Mouse (Mus musculus) subcutaneous adipose tissue, adult 2 months (tissue): ENCODE data around the gene Entpd2. TPM values are rescaled to one million over a fixed set of nuclear protein-coding genes. Genes with fewer than 3 reads are reported as not detected.

Experiments used
- polyA plus RNA-seq: library from polyadenylated mRNA; depleted of rRNA; stranded (reverse); fragments of >200 nt; gene quantifications from 2 replicates; pipeline ENCODE4 v1.2.3, GENCODE M21; 2012; ENCODE audit warnings: low replicate concordance; rRNA removed

Entpd2 gene
- polyA plus RNA-seq: 78.1 and 108 TPM in 2 replicates

GRCm38 (mm10) chr2:25395721-25396596 lies at the start of gene Entpd2:
TSS of gene Entpd2 (plus strand) at chr2:25395874.

GRCm38 (mm10) chr2:25356208-25357079 lies 39.2 kb upstream of the Entpd2 start, which contains the start of gene Dpp7:
TSS of gene Dpp7 (minus strand) at chr2:25356359.

GRCm38 (mm10) chr2:25365091-25365761 lies 30.4 kb upstream of the Entpd2 start, which contains the start of gene Uap1l1:
TSS of gene Uap1l1 (minus strand) at chr2:25365682.

GRCm38 (mm10) chr2:25371764-25372643 lies 23.7 kb upstream of the Entpd2 start, which contains the start of gene Sapcd2:
TSS of gene Sapcd2 (plus strand) at chr2:25372321.

GRCm38 (mm10) chr2:25399051-25399450 lies 3.4 kb downstream of the Entpd2 start, which contains the start of gene Npdc1:
TSS of gene Npdc1 (plus strand) at chr2:25399351.

GRCm38 (mm10) chr2:25422587-25423410 lies 27.1 kb downstream of the Entpd2 start, which contains the start of gene Fut7:
TSS of gene Fut7 (plus strand) at chr2:25423267.

GRCm38 (mm10) chr2:25428442-25429236 lies 33.0 kb downstream of the Entpd2 start, which contains the start of gene Abca2:
TSS of gene Abca2 (plus strand) at chr2:25428703.

Other genes with a start within 250 kb of the Entpd2 start
- 16.7 and 31.4 TPM in 2 replicates for gene Nrarp, start 215.1 kb upstream of the Entpd2 start, polyA plus RNA-seq
- 17.9 and 43.8 TPM in 2 replicates for gene Tor4a, start 199.0 kb upstream of the Entpd2 start, polyA plus RNA-seq
- gene Nelfb, start 184.4 kb upstream of the Entpd2 start, polyA plus RNA-seq: 75.1 and 111 TPM in 2 replicates
- not detected in 2 replicates for gene Stpg3, start 181.2 kb upstream of the Entpd2 start, polyA plus RNA-seq
- gene Fam166a, start 177.1 kb upstream of the Entpd2 start, polyA plus RNA-seq: 0.10 and 0.34 TPM in 2 replicates
- 485 and 490 TPM in 2 replicates for gene Tubb4b, start 171.2 kb upstream of the Entpd2 start, polyA plus RNA-seq
- gene Slc34a3, start 161.5 kb upstream of the Entpd2 start, polyA plus RNA-seq: not detected in 2 replicates
- 0.10 TPM in 1 of 2 replicates, not detected in the other for gene Rnf224, start 159.1 kb upstream of the Entpd2 start, polyA plus RNA-seq
- gene Rnf208, start 153.6 kb upstream of the Entpd2 start, polyA plus RNA-seq: 1.3 and 10.6 TPM in 2 replicates
- gene Cysrt1, start 153.4 kb upstream of the Entpd2 start, polyA plus RNA-seq: 0.68 TPM in 1 of 2 replicates, not detected in the other
- 15.6 and 27.5 TPM in 2 replicates for gene AL732309.1, start 149.0 kb upstream of the Entpd2 start, polyA plus RNA-seq
- 57.1 and 66.0 TPM in 2 replicates for gene Tmem203, start 140.4 kb upstream of the Entpd2 start, polyA plus RNA-seq
- 11.4 and 33.2 TPM in 2 replicates for gene Tprn, start 133.3 kb upstream of the Entpd2 start, polyA plus RNA-seq
- 49.0 and 70.1 TPM in 2 replicates for gene Ssna1, start 123.4 kb upstream of the Entpd2 start, polyA plus RNA-seq
- 155 and 178 TPM in 2 replicates for gene Anapc2, start 123.4 kb upstream of the Entpd2 start, polyA plus RNA-seq
- gene Tmem210, start 107.7 kb upstream of the Entpd2 start, polyA plus RNA-seq: not detected in 2 replicates
- 0.13 and 4.6 TPM in 2 replicates for gene Lrrc26, start 106.0 kb upstream of the Entpd2 start, polyA plus RNA-seq
- 0.09 and 0.18 TPM in 2 replicates for gene Grin1, start 76.7 kb upstream of the Entpd2 start, polyA plus RNA-seq
- 16.3 and 40.9 TPM in 2 replicates for gene Man1b1, start 63.5 kb upstream of the Entpd2 start, polyA plus RNA-seq
- 61.1 and 76.0 TPM in 2 replicates for gene Dpp7, start 39.5 kb upstream of the Entpd2 start, polyA plus RNA-seq
- gene Uap1l1, start 30.2 kb upstream of the Entpd2 start, polyA plus RNA-seq: 24.0 and 65.2 TPM in 2 replicates
- gene Sapcd2, start 23.6 kb upstream of the Entpd2 start, polyA plus RNA-seq: 0.57 and 7.9 TPM in 2 replicates
- gene Npdc1, start 3.5 kb downstream of the Entpd2 start, polyA plus RNA-seq: 272 and 300 TPM in 2 replicates
- gene Fut7, start 27.4 kb downstream of the Entpd2 start, polyA plus RNA-seq: 0.62 and 0.96 TPM in 2 replicates
- gene Abca2, start 32.8 kb downstream of the Entpd2 start, polyA plus RNA-seq: 41.7 and 62.8 TPM in 2 replicates
- gene Clic3, start 61.0 kb downstream of the Entpd2 start, polyA plus RNA-seq: 1.8 and 3.2 TPM in 2 replicates
- gene Paxx, start 65.2 kb downstream of the Entpd2 start, polyA plus RNA-seq: 79.2 and 84.7 TPM in 2 replicates
- gene Ptgds, start 74.2 kb downstream of the Entpd2 start, polyA plus RNA-seq: 1.2 and 6.5 TPM in 2 replicates
- 0.33 TPM in 1 of 2 replicates, not detected in the other for gene Lcn12, start 98.0 kb downstream of the Entpd2 start, polyA plus RNA-seq
- gene Fbxw5, start 104.9 kb downstream of the Entpd2 start, polyA plus RNA-seq: 27.6 and 47.3 TPM in 2 replicates
- gene C8g, start 105.8 kb downstream of the Entpd2 start, polyA plus RNA-seq: 5.9 and 7.9 TPM in 2 replicates
- gene Traf2, start 151.1 kb downstream of the Entpd2 start, polyA plus RNA-seq: 13.9 and 22.5 TPM in 2 replicates
- 127 and 142 TPM in 2 replicates for gene Edf1, start 162.0 kb downstream of the Entpd2 start, polyA plus RNA-seq
- gene Mamdc4, start 179.0 kb downstream of the Entpd2 start, polyA plus RNA-seq: 1.8 and 5.5 TPM in 2 replicates
- 48.6 and 87.4 TPM in 2 replicates for gene Phpt1, start 179.3 kb downstream of the Entpd2 start, polyA plus RNA-seq
- 0.37 and 2.6 TPM in 2 replicates for gene Ajm1, start 185.9 kb downstream of the Entpd2 start, polyA plus RNA-seq
- 52.3 and 88.3 TPM in 2 replicates for gene Rabl6, start 212.6 kb downstream of the Entpd2 start, polyA plus RNA-seq
- gene Ccdc183, start 221.8 kb downstream of the Entpd2 start, polyA plus RNA-seq: not detected in 2 replicates
- 31.8 and 53.1 TPM in 2 replicates for gene Tmem141, start 226.1 kb downstream of the Entpd2 start, polyA plus RNA-seq
- 16.8 and 21.3 TPM in 2 replicates for gene Fcna, start 232.2 kb downstream of the Entpd2 start, polyA plus RNA-seq